8 mouse cellular contexts compared by ENCODE assay signal in the genomic region with DNA sequence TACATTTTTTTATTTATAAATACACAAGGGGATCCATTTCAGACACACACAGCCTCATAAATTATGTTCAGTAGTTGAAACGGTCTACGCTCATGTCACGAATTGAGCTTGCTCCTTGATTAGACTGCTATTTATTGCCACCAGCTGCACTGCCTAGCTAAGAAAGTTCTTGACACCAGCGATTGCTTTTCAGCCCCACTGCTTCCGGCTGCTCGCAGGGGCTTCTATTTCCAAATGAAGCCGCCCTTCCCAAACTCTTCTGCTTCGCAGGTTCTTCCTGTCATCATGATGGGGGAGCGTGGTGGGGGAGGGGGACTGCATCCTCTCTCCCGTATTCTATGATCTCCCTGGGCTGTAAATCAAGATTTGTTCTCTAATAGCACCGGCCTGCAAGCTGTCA.
DNase-seq lines count a peak whose midpoint lies in the region; ATAC-seq and TF ChIP-seq lines count a peak whose summit lies in the region.

No protein-coding gene starts in this region.

- peak overlapping the region; percentile 62 to 66 for H3K27ac ChIP-seq in heart, embryonic 14.5 days (replicated peaks in 1 of 2; ENCODE audit: control insufficient read depth in 1 of 2, insufficient read depth in 1 of 2, low read depth in 2 of 2, low read length in 2 of 2)
- H3K27ac ChIP-seq in heart, embryonic 10.5 days: no peak overlapping the region; the same call in 1 of the 2 replicates
- no peak overlapping the region for H3K27ac ChIP-seq in stomach, embryonic 16.5 days (ENCODE audit: low read length)
- H3K27ac ChIP-seq in stomach, postnatal 0 days (replicated peaks): no peak overlapping the region

- H3K27me3 ChIP-seq in heart, embryonic 14.5 days (ENCODE audit: control insufficient read depth, insufficient read depth, low read length): no peaks in the 10 kb centered on the region
- no peaks in the 10 kb centered on the region for H3K27me3 ChIP-seq in heart, embryonic 10.5 days (ENCODE audit: insufficient read depth, poor library complexity, severe bottlenecking)
- H3K27me3 ChIP-seq in stomach, embryonic 16.5 days (ENCODE audit: control insufficient read depth, insufficient read depth, low read length): no peaks in the 10 kb centered on the region
- H3K27me3 ChIP-seq in stomach, postnatal 0 days (ENCODE audit: control insufficient read depth, insufficient read depth, low read length): no peaks in the 10 kb centered on the region

- TF ChIP-seq CTCF in stomach, postnatal 0 days (IDR thresholded peaks at IDR 0.05; ENCODE audit: low read depth): no peak

- ATAC-seq in heart, embryonic 14.5 days (ENCODE audit: insufficient number of reproducible peaks, insufficient read depth, low FRiP score, low read depth): no peak
- no peak for ATAC-seq in stomach, embryonic 16.5 days (ENCODE audit: insufficient read depth, low FRiP score)
- no peak for ATAC-seq in stomach, postnatal 0 days (ENCODE audit: low FRiP score, low TSS enrichment)

- TF ChIP-seq EP300 in stomach, postnatal 0 days (optimal IDR thresholded peaks at IDR 0.05): no peak

- H3K4me1 ChIP-seq in heart, embryonic 14.5 days (ENCODE audit: control insufficient read depth in 2 of 2, insufficient read depth in 2 of 2, low read length in 2 of 2): peaks cover 4 to 19% of the 10 kb centered on the region in 2 experiments
- H3K4me1 ChIP-seq in heart, embryonic 10.5 days: peaks cover 12% of the 10 kb centered on the region; the same call in 1 of the 2 replicates
- peaks cover 8% of the 10 kb centered on the region for H3K4me1 ChIP-seq in stomach, embryonic 16.5 days (ENCODE audit: control insufficient read depth, insufficient read depth, low read length)
- H3K4me1 ChIP-seq in stomach, postnatal 0 days (replicated peaks; ENCODE audit: control insufficient read depth, insufficient read depth): no peaks in the 10 kb centered on the region

- no peak overlapping the region; a peak in 1 of 4 replicates for H3K4me3 ChIP-seq in heart, embryonic 14.5 days (ENCODE audit: control insufficient read depth in 1 of 2, insufficient read depth in 1 of 2, low read depth in 1 of 2, low read length in 2 of 2)
- no peak overlapping the region for H3K4me3 ChIP-seq in heart, embryonic 10.5 days
- no peak overlapping the region for H3K4me3 ChIP-seq in stomach, embryonic 16.5 days (replicated peaks; ENCODE audit: low read length)
- H3K4me3 ChIP-seq in stomach, postnatal 0 days (ENCODE audit: low read depth, low read length): no peak overlapping the region

- H3K36me3 ChIP-seq in heart, embryonic 14.5 days (ENCODE audit: control insufficient read depth, insufficient read depth, low read length): no peaks in the 10 kb centered on the region
- H3K36me3 ChIP-seq in heart, embryonic 10.5 days: no peaks in the 10 kb centered on the region
- H3K36me3 ChIP-seq in stomach, embryonic 16.5 days (ENCODE audit: control insufficient read depth, insufficient read depth, low read length): no peaks in the 10 kb centered on the region
- H3K36me3 ChIP-seq in stomach, postnatal 0 days (ENCODE audit: control insufficient read depth, insufficient read depth, low read length): no peaks in the 10 kb centered on the region

- WGBS in heart, embryonic 14.5 days: 16% methylated on average over 11 of the region's 11 CpGs
- 28% methylated on average over 11 of the region's 11 CpGs for WGBS in heart, embryonic 10.5 days
- 34% methylated on average over 11 of the region's 11 CpGs for WGBS in stomach, embryonic 16.5 days
- 50% methylated on average over 11 of the region's 11 CpGs for WGBS in stomach, postnatal 0 days

- peak overlapping the region; percentile 30; the same call in 1 of the 2 replicates for H3K9ac ChIP-seq in heart, embryonic 14.5 days (ENCODE audit: low read length)
- no peak overlapping the region for H3K9ac ChIP-seq in stomach, embryonic 16.5 days (ENCODE audit: low read length)
- no peak overlapping the region for H3K9ac ChIP-seq in stomach, postnatal 0 days (ENCODE audit: low read length)

- DNase-seq in heart, embryonic 10.5 days (ENCODE audit: low spot score): no peak
- no peak for DNase-seq in stomach, postnatal 0 days (ENCODE audit: low spot score)
- DNase-seq in kidney, postnatal 25 days: peak; percentile 18 to 40
- peak; percentile 2 for DNase-seq in yolk sac, embryonic 10.5 days (ENCODE audit: low spot score)
- DNase-seq in layer of hippocampus, postnatal 25 days (ENCODE audit: extremely low spot score in 1 of 2, low spot score in 1 of 2): no peak
- DNase-seq in cerebellum, adult 9-10 months: no peak

- peak overlapping the region; percentile 56 for H3K4me2 ChIP-seq in heart, embryonic 14.5 days (ENCODE audit: low read length)
- peak overlapping the region; percentile 23; the same call in 1 of the 2 replicates for H3K4me2 ChIP-seq in stomach, embryonic 16.5 days (ENCODE audit: low read depth, low read length)
- H3K4me2 ChIP-seq in stomach, postnatal 0 days (replicated peaks; ENCODE audit: low read depth): no peak overlapping the region

- H3K9me3 ChIP-seq in heart, embryonic 14.5 days (ENCODE audit: control insufficient read depth, low read length): no peaks in the 10 kb centered on the region
- H3K9me3 ChIP-seq in heart, embryonic 10.5 days: no peaks in the 10 kb centered on the region
- no peaks in the 10 kb centered on the region for H3K9me3 ChIP-seq in stomach, embryonic 16.5 days (replicated peaks; ENCODE audit: control insufficient read depth, low read length)
- no peaks in the 10 kb centered on the region for H3K9me3 ChIP-seq in stomach, postnatal 0 days (ENCODE audit: control insufficient read depth, low read length)

Comparison
In these comparisons a context has a peak if more than half of its experiments do, and no peak if none do; other contexts are left out.
1. H3K27ac ChIP-seq: peak in heart, embryonic 14.5 days (2 of 2); none in heart, embryonic 10.5 days (single experiment), stomach, embryonic 16.5 days (single experiment) and stomach, postnatal 0 days (single experiment).
2. DNase-seq: peak in kidney, postnatal 25 days (2 of 2) and yolk sac, embryonic 10.5 days (single experiment); none in heart, embryonic 10.5 days (single experiment), stomach, postnatal 0 days (single experiment), layer of hippocampus, postnatal 25 days (0 of 2) and cerebellum, adult 9-10 months (single experiment).